Mouse (Mus musculus) E14TG2a.4 (cell line): ENCODE measurements around the gene Dcaf1.

Source experiments
- H3K27me3 ChIP-seq: 2 replicates; pipeline ENCODE4 v1.6.1; 2014; ENCODE audit warnings: low read length, control low read depth; ENCODE audit not compliant: insufficient read depth
- H3K36me3 ChIP-seq: 2 replicates; pipeline ENCODE4 v1.6.1; 2014; ENCODE audit warnings: low read length, control low read depth; ENCODE audit not compliant: insufficient read depth
- H3K4me1 ChIP-seq: replicated peaks from 2 replicates; pipeline ENCODE4 v1.6.1; 2014; ENCODE audit warnings: low read depth, low read length, control low read depth
- H3K4me3 ChIP-seq: replicated peaks from 2 replicates; pipeline ENCODE4 v1.5.1; 2014; ENCODE audit warnings: mild to moderate bottlenecking, low read length
- H3K9me3 ChIP-seq: 2 replicates; pipeline ENCODE4 v1.6.1; 2014; ENCODE audit warnings: low read length, control low read depth
- CTCF ChIP-seq: conservative IDR thresholded peaks from 2 replicates; pipeline ENCODE4 v1.5.1; 2014; ENCODE audit warnings: low read length
- NANOG ChIP-seq: IDR thresholded peaks from 2 replicates; pipeline ENCODE4 v1.6.1; 2014; ENCODE audit warnings: borderline replicate concordance, low read length, mixed read lengths
- POU5F1 ChIP-seq: IDR thresholded peaks from 2 replicates; pipeline ENCODE4 v1.6.1; 2014; ENCODE audit warnings: low read length, borderline replicate concordance

Dcaf1 gene

DNA sequence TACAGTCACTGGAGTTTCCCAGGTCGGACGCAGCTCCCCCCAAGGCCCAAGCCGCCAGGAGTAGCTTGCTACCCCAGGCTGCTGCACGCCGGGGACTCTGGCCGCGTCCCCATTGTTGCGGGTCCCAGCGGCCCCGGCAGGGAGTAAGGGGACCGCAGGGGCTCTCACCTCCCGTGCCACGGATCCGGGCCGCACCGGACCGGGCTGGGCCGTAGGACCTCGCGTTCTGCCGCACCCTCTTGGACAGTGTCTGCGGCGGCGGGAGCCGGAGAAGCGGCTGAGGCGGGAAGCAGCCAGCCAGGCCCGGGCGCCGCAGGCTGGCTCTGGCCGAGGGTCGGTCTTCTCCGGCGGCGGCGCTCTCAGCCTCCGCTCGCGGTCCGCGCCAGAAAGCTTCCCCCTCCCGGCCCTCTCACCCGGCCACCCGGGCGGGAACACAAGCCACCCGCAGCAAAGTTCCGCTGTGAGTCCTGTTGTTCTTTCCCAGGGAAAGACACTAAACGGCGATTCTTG is 32.8 kb upstream of the Dcaf1 start, which contains the start of gene Rad54l2:
Rad54l2 (minus strand) TSS at position 383 of the 510 bp plus-strand sequence.
- peaks cover 3% of the 10 kb centered on the region for H3K27me3 ChIP-seq
- no peaks in the 10 kb centered on the region for H3K9me3 ChIP-seq
- TF ChIP-seq POU5F1 (peak; percentile 25; the same call in 1 of the 2 replicates), NANOG (no peak)
- H3K36me3 ChIP-seq: no peaks in the 10 kb centered on the region
- H3K4me3 ChIP-seq: peak within 1 kb of the TSS; percentile 97
- H3K4me1 ChIP-seq: peaks cover 36% of the 10 kb centered on the region

DNA sequence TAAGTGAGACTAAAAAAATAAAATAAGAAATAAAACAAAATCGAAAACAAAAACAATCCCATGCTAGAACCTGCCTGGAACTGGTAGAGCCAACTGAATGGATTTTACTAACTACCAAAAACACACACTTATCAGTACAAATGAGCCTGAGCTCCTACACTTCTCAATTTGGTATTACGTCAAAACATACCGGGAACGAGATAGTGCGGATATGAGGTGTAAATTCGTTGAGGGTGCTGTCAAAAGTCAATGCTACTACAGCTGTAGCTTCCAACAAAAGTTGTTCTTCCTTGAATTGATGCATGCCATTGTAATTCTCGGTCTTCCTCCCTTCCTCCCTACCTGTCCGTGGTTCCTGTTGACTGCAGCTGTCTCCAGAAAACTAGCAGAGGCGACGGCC is 32.3 kb upstream of the Dcaf1 start:
- H3K9me3 ChIP-seq: no peaks in the 10 kb centered on the region
- H3K27me3 ChIP-seq: peaks cover 7% of the 10 kb centered on the region
- peak overlapping the region; percentile 97 for H3K4me3 ChIP-seq
- no peaks in the 10 kb centered on the region for H3K36me3 ChIP-seq
- TF ChIP-seq POU5F1 (no peak), CTCF (no peak), NANOG (no peak)
- H3K4me1 ChIP-seq: peaks cover 36% of the 10 kb centered on the region

DNA sequence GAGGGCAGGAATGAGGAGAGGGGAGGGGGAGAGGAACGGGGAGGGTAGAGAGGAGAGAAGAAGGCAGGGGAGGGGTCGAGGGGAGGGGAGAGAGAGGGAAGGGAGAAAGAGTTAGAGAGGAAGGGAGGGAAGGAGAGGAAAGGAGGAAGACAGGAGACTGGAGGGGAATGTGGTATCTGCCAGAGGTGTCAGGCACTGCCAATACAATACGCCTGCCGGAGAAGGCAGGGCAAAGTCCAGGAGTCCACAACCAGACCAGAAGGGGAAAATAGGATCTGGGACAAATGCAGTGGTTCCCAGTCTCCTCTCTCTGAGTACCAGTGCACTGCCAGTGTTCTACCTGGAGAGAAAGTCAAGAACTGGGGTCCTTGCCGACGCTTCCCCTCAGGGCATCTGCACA is 30.8 kb upstream of the Dcaf1 start:
- Histone ChIP-seq H3K27me3 (peaks cover 7% of the 10 kb centered on the region), H3K9me3 (no peaks in the 10 kb centered on the region), H3K4me1 (peaks cover 33% of the 10 kb centered on the region), H3K4me3 (no peak overlapping the region), H3K36me3 (no peaks in the 10 kb centered on the region)
- TF ChIP-seq POU5F1 (no peak), CTCF (no peak), NANOG (no peak)

DNA sequence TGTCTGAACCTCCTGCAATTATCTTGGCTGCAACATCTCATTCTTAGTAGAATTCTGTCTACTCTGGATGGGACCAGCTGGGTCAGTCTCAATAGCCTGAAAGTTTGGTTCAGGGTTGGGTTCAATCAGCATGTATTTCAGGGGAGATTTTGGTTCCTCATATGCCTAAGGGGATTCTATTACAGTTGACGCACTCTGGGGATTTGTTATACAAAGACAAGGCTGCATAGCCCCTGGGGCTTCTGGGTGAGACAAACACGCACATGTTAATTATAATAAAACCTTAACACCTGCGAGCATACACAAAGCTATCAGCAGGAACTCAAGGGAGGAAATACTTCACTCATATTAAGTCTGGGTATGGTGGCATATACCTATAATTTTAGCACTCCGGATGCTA is 15.2 kb upstream of the Dcaf1 start:
- Histone ChIP-seq H3K27me3 (no peaks in the 10 kb centered on the region; the same call in 1 of the 2 replicates), H3K9me3 (peaks cover 9% of the 10 kb centered on the region), H3K4me1 (peaks cover 5% of the 10 kb centered on the region; the same call in 1 of the 2 replicates), H3K4me3 (no peak overlapping the region), H3K36me3 (no peaks in the 10 kb centered on the region)
- TF ChIP-seq CTCF: no peak
- no peak for TF ChIP-seq POU5F1
- TF ChIP-seq NANOG: no peak

- Histone ChIP-seq H3K9me3 (no peaks in the 10 kb centered on the region), H3K27me3 (no peaks in the 10 kb centered on the region), H3K4me1 (peaks cover 13% of the 10 kb centered on the region), H3K36me3 (no peaks in the 10 kb centered on the region), H3K4me3 (no peak overlapping the region)
- no peak for TF ChIP-seq NANOG
- TF ChIP-seq POU5F1: no peak
- no peak for TF ChIP-seq CTCF
These were observed 3.5 kb upstream of the Dcaf1 start for GRCm38 (mm10) chr9:106818191-106818590.

- no peaks in the 10 kb centered on the region for H3K9me3 ChIP-seq
- no peak for TF ChIP-seq POU5F1
- TF ChIP-seq NANOG: no peak
- peak; percentile 23; the same call in 1 of the 2 replicates for TF ChIP-seq CTCF
- no peaks in the 10 kb centered on the region for H3K36me3 ChIP-seq
- peaks cover 22% of the 10 kb centered on the region for H3K4me1 ChIP-seq
- H3K4me3 ChIP-seq: no peak overlapping the region
- H3K27me3 ChIP-seq: no peaks in the 10 kb centered on the region
These were observed 2.5 kb upstream of the Dcaf1 start for GRCm38 (mm10) chr9:106819201-106819600.

DNA sequence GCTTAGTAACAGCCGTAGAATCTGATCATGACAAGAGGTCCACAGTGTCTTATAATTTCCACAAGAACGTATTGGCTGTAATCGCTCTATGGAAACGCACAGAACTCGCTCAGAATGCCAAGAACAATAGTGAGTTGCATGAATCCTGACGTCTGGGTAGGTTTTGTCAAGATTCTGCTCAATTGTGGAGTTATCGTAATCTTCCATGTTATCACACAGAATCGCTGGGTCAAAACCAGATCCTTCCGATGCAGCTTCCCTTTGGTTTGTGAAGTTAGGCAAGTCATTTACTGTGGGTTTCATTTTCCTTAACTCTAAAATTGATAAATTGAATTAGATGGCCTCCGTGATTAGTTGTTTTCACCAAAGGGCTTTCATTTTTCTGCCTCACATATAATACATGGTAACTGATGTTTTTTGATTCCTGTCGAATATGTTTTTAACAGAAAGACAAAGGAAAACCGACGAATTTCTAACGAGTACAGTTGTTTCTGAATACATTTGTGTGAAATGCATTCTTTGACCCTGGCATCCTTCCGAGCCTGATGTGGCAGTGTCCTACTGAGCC is 540 bp upstream of the Dcaf1 start:
- Histone ChIP-seq H3K4me3 (peak overlapping the region; percentile 94), H3K4me1 (peaks cover 26% of the 10 kb centered on the region)
- TF ChIP-seq NANOG: no peak
- TF ChIP-seq CTCF: no peak
- TF ChIP-seq POU5F1: no peak

DNA sequence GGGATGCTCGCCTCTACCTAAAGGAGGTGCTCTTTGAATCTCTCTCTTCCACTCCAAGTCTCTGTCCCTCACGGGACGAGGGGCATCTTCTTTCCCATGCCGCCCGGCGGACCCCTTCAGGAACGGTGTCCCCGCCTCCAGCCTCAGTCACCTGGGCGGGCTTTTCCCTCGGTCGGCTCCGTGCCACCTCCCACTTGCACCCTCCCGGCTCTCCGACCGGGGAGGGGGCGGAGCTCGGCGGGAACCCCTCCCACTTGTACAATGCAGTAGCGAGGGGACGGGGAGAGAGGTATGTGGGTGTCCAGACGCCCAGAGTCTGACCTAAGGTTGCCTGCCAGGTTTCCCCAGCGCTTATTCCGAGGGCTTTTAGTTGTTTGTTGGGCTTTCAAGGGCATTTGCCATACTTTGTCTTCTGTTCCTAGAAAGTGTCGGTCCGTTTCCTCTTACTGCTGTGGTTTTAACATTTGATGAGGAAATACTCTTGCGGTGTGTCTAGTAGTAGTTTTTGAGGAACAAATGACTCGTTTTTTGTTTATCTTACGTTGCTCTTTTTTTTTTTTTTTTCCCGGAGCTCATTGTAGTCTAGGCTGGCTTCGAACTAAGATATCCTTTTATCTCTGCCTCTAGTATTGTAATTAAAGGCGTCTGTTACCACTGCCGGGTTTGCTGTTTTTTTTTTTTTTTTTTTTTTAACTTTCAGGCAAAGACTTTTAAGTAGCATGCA is 869 bp downstream of the Dcaf1 start:
- TF ChIP-seq POU5F1: no peak
- H3K27me3 ChIP-seq: no peaks in the 10 kb centered on the region
- H3K4me3 ChIP-seq: peak overlapping the region; percentile 94
- H3K4me1 ChIP-seq: peaks cover 26% of the 10 kb centered on the region
- H3K36me3 ChIP-seq: peaks cover 4% of the 10 kb centered on the region; the same call in 1 of the 2 replicates
- no peaks in the 10 kb centered on the region for H3K9me3 ChIP-seq

More for the DNA sequence above, 540 bp upstream of the Dcaf1 start:
- Histone ChIP-seq H3K9me3 (no peaks in the 10 kb centered on the region), H3K27me3 (no peaks in the 10 kb centered on the region), H3K36me3 (no peaks in the 10 kb centered on the region)

- peaks cover 2% of the 10 kb centered on the region; the same call in 1 of the 2 replicates for H3K4me1 ChIP-seq
- TF ChIP-seq POU5F1 (no peak), NANOG (no peak), CTCF (no peak; the same call in 1 of the 2 replicates)
- H3K36me3 ChIP-seq: peaks cover 95% of the 10 kb centered on the region
These were observed 18.9 kb downstream of the Dcaf1 start for GRCm38 (mm10) chr9:106840569-106840968.

More at GRCm38 (mm10) chr9:106840569-106840968, 18.9 kb downstream of the Dcaf1 start:
- H3K4me3 ChIP-seq: no peak overlapping the region
- no peaks in the 10 kb centered on the region for H3K9me3 ChIP-seq
- H3K27me3 ChIP-seq: no peaks in the 10 kb centered on the region
